Mouse (Mus musculus) natural killer cell, adult 2 months (primary cell): ENCODE measurements around the gene Hoxb3.

Experiments used
- DNase-seq, 2 experiments: peaks; one replicate each; pipeline ENCODE4 v3.0.0; 2022; ENCODE audit warnings: low spot score in 2 of 2

Gene Hoxb3

DNA sequence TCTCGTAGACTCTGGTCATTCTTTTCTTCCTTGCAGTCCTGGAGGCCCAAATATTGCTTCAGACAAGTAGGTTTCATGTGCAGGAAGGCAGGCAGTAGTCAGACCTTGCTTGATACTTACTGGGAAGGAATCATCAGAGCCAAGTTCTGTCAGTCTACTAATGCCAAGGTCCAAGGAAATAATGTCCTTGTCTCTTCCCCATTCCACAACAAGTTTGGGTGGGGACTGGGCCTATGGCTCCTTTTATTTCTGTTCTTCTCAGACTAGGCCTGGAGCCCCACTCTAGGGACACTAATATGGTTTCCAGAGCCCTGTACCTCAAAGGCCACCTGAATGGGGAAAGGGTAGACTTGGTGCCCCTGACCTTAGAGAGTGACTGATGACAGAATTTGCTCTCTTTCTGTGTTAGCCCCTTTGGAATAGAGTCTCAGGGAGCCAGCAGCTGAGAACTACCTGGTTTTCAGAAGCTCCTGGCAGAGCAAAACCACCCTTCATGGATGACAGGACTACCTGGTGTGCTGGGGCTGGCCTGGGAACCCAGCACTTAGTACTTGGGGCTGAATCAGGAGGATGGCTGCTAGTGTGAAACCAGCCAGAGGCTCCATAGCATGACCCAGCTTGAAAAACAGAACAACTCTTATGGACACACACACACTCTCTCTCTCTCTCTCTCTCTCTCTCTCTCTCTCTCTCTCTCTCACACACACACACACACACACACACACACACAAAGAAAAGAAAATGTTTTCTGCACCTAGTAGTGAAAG, 34.5 kb upstream of the Hoxb3 start:
- no peak for DNase-seq

GRCm38 (mm10) chr11:96289293-96289692, 33.8 kb upstream of the Hoxb3 start:
- DNase-seq, result no peak

DNA sequence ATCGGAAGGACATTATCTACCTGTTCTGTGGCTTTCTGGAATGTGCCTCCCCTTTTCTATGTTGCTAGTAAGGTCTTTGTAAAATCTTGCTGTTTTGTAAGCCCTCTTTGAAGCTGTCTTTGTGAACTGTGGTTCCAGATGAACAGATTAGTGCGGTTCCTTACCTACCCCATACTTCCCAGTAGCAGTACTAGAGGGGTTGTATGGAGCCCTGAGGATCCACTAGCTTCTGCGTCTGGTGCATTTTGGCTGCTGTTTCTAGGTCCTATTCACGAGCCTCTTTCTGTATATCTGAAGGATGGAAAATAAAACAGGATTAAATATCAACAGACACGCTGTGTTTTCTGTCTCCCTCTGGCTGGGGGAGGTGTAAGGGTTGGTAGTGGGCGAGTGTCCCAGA, 33.3 kb upstream of the Hoxb3 start:
- DNase-seq, result no peak

GRCm38 (mm10) chr11:96290705-96291355, 32.3 kb upstream of the Hoxb3 start:
- no peak for DNase-seq

GRCm38 (mm10) chr11:96291681-96292564, 31.2 kb upstream of the Hoxb3 start, which contains the start of gene Hoxb6:
TSS of gene Hoxb6 (plus strand) at chr11:96292476.
- DNase-seq, result no peak

DNA sequence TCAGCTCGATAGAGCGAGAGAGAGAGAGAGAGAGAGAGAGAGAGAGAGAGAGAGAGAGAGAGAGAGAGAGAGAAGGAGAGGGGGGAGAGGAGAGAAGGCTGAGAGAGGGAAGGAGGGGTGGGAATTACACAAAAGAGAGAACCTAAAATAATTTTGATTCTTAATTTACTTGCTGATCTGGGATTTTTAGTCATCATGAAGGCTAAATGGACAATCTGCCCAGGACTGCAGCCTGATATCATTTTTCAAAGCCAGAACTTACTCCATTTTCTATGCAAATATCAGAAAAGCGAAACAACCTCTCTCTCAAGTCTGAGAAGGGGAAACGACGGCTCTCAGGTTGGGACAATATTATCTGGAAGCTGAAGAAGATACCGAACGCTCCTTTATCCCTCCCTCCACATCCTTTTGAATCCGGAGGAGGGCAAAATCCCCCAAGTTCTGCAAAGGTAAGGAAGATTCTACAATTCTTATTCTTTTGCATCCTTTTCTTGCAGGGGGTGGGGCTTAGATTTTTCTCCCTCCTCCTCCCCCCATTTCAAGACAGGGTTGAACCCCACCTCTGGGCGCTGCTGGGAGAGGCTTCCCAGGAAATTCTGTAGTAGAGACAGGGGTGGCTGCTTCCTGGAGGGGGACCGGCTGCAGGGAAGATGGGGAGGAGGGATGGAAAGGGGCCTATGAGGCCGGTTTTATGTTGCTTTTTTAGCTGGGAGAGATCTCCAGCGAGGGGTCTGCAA, 30.4 kb upstream of the Hoxb3 start:
- no peak for DNase-seq

DNA sequence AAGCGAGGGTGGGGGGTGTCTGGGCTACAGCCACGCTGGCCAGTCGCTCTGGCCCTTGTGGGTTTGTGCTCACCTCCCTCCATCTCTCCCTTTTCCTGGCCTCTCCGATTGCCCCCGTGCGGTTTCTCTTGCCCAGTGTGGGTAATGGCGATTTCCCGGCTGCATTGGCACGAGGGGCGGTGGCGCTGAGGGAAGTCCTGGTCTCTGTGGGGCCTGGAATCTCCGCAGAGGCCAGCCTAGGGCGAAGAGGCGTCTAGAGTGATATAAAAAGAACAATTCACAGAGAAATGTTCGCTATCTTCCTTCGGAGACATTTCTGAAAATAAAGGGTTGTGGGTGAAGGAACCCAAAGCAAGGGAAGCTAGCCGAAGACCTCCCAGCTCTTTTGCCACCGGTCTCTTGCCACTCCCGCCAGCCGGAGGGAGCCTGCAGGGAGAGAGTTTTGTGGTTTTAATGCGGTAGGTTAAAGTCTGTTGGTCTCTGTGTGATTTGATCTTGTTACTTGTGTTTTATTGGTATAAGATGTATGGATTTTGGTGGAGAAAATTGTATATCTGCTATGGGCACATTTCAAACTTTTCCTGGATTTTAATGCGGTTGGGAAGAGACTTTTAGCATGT, 29.7 kb upstream of the Hoxb3 start:
- DNase-seq, result no peak

- DNase-seq, result peak; percentile 69 to 78
Measured at GRCm38 (mm10) chr11:96294245-96295091, 28.7 kb upstream of the Hoxb3 start.

DNA sequence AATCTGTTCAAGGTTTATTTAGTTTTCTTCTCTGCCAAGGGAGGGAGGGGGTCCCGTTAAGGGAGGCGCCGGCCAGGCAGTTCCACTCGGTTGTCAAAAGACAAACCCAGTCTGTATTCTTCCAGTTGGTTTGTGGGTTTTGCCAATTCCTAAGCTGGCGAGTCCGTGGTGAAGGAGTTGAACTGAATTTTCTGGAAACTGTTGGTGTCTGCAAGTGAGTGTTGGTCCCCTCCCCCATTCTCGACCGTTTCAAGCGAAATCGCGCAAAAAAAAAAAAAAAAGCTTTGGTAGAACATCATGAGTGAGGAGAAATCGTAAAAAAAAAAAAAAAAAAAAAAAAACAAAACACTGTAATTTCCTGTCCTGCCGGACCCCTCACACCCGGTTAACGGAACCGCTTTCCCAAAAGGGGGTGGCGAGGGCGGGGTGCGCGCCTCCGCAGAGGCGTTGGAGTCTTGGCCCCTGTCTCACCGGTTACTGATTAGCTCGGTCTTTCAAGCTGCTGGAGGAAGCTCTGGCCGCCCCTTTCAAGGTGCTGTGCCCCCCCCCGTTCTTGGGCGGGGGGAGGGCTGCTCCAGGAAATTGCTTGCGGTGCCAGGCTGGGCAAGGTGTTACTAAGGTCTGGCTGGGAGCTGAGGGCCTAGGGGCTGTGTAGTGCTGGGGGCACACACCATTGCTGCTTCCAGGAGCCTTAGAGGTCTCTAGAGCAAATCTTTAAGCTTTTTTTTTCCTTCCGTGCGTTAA, 27.9 kb upstream of the Hoxb3 start:
- no peak for DNase-seq

GRCm38 (mm10) chr11:96296997-96297396, 26.1 kb upstream of the Hoxb3 start:
- no peak for DNase-seq

- no peak for DNase-seq
Measured at GRCm38 (mm10) chr11:96297428-96297827, 25.7 kb upstream of the Hoxb3 start.

DNA sequence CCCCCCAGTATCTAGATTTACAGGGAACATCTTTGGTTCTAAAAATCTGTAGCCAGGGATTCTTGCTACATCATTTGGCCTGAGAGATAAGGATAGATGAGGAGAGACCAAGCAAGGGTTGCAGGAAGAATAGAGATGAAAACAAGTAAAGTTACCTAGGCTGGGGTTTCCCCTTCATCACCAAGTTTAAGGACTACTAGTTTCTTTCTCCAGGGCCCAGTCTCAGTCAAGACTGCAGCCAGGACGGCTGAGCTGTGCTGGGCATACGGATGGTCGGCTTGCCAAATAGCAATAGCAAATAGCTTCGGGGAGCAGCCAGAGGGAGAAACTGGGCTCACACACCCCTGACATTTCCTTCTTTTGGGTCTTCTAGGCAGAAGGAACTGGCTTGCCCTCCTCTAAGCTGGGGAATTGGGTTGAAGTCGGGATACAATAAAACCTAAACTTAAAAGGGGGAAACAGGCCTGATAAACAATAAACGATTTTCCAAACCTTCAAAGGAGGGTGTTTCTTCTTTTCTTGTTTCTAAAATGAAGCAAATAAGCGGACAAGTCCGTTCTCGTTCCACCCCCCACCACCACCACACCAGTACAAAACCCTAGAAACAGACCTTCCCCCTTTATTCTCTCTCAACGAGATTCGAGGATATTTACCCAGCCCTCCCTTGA, 25.0 kb upstream of the Hoxb3 start:
- no peak for DNase-seq

- no peak for DNase-seq
Measured at GRCm38 (mm10) chr11:96298895-96299667, 24.0 kb upstream of the Hoxb3 start.

DNA sequence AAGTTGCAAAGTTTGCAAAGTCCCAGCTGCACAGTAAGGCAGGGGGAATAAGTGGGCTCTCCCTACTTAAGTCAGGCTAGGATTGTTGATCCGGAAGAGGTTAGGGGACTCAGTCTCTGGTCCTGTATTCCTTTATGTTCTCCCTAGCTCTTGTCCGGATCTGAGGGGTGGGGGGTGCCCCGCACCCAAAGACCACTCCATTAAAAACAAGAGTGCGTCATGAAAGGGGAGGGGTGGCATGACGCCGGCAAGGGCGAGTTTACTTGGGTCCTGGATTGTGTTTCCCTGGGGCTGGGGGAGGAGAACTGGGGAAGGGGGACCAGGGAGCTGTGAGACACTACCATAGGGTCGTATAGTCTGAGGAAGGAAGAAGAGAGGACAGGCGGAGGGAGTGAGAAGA, 23.3 kb upstream of the Hoxb3 start:
- DNase-seq, result no peak

- no peak for DNase-seq
Measured at GRCm38 (mm10) chr11:96300354-96301063, 22.6 kb upstream of the Hoxb3 start.

DNA sequence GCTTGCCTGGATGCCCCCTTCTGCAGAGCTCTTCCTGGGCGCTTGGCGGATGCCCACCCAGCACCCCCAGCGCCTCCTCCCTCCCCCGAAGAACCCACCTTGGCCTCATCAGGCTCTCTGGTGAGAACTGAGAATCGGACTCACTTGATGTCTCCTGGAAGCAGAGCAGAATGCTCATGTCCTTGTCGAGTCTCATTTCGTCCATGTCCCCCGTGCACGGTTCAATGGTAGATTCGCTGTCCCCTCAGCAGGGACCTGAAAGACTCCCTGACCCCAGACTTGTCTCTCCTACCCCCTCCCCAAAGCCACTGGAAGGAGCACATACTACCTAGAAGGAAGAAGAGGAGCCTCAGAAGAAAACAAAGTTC, 22.1 kb upstream of the Hoxb3 start:
- no peak for DNase-seq

GRCm38 (mm10) chr11:96301837-96302236, 21.3 kb upstream of the Hoxb3 start:
- no peak for DNase-seq
